ENCODE assay signal across 8 mouse cellular contexts in genomic region chr14:20702096-20702740, GRCm38 (mm10). TPM values are rescaled to one million over a fixed set of nuclear protein-coding genes. Genes with fewer than 3 reads are reported as not detected.
DNase-seq lines count a peak whose midpoint lies in the region; ATAC-seq lines count a peak whose summit lies in the region.

No protein-coding gene starts in this region.

- H3K4me1 ChIP-seq in kidney, embryonic 15.5 days: peaks cover 54% of the 10 kb centered on the region
- H3K4me1 ChIP-seq in hindbrain, embryonic 14.5 days (replicated peaks; ENCODE audit: control insufficient read depth, insufficient read depth, low read length): peaks cover 50% of the 10 kb centered on the region
- peaks cover 67% of the 10 kb centered on the region for H3K4me1 ChIP-seq in midbrain, embryonic 15.5 days

- WGBS in kidney, embryonic 15.5 days: 13% methylated on average over 15 of the region's 15 CpGs
- 17% methylated on average over 15 of the region's 15 CpGs for WGBS in hindbrain, embryonic 14.5 days
- 15% methylated on average over 15 of the region's 15 CpGs for WGBS in midbrain, embryonic 15.5 days

- peaks cover 43% of the 10 kb centered on the region for H3K36me3 ChIP-seq in kidney, embryonic 15.5 days
- H3K36me3 ChIP-seq in hindbrain, embryonic 14.5 days (replicated peaks; ENCODE audit: control insufficient read depth, insufficient read depth): peaks cover 23% of the 10 kb centered on the region
- H3K36me3 ChIP-seq in midbrain, embryonic 15.5 days (replicated peaks): no peaks in the 10 kb centered on the region

- H3K9me3 ChIP-seq in kidney, embryonic 15.5 days (replicated peaks): no peaks in the 10 kb centered on the region
- H3K9me3 ChIP-seq in hindbrain, embryonic 14.5 days (ENCODE audit: control insufficient read depth, low read length): no peaks in the 10 kb centered on the region
- H3K9me3 ChIP-seq in midbrain, embryonic 15.5 days: no peaks in the 10 kb centered on the region

- peak overlapping the region; percentile 90 for H3K9ac ChIP-seq in kidney, embryonic 15.5 days
- peak overlapping the region; percentile 91 for H3K9ac ChIP-seq in hindbrain, embryonic 14.5 days
- H3K9ac ChIP-seq in midbrain, embryonic 15.5 days: peak overlapping the region; percentile 74

- peak overlapping the region; percentile 81 for H3K4me3 ChIP-seq in kidney, embryonic 15.5 days (replicated peaks)
- H3K4me3 ChIP-seq in hindbrain, embryonic 14.5 days (replicated peaks; ENCODE audit: low read length): peak overlapping the region; percentile 88
- H3K4me3 ChIP-seq in midbrain, embryonic 15.5 days: peak overlapping the region; percentile 66

- H3K27me3 ChIP-seq in kidney, embryonic 15.5 days: no peaks in the 10 kb centered on the region
- no peaks in the 10 kb centered on the region for H3K27me3 ChIP-seq in hindbrain, embryonic 14.5 days (ENCODE audit: control insufficient read depth, insufficient read depth, low read length)
- no peaks in the 10 kb centered on the region for H3K27me3 ChIP-seq in midbrain, embryonic 15.5 days (replicated peaks)

- peak; percentile 24; the same call in 1 of the 2 replicates for ATAC-seq in kidney, embryonic 15.5 days (replicated peaks; ENCODE audit: low FRiP score)
- peak; percentile 12; the same call in 1 of the 2 replicates for ATAC-seq in hindbrain, embryonic 14.5 days (ENCODE audit: low FRiP score)
- ATAC-seq in midbrain, embryonic 15.5 days (replicated peaks): peak; percentile 19; the same call in 1 of the 2 replicates

- H3K4me2 ChIP-seq in kidney, embryonic 15.5 days: peak overlapping the region; percentile 64
- peak overlapping the region; percentile 64 for H3K4me2 ChIP-seq in hindbrain, embryonic 14.5 days (replicated peaks)
- H3K4me2 ChIP-seq in midbrain, embryonic 15.5 days: peak overlapping the region; percentile 72

- peak overlapping the region; percentile 95 for H3K27ac ChIP-seq in kidney, embryonic 15.5 days
- peak overlapping the region; percentile 94 for H3K27ac ChIP-seq in hindbrain, embryonic 14.5 days
- H3K27ac ChIP-seq in midbrain, embryonic 15.5 days: peak overlapping the region; percentile 85

- DNase-seq in kidney, postnatal 36 days: no peak
- peak; percentile 14 for DNase-seq in ZHBTc4 (ENCODE audit: low read depth, low spot score)
- DNase-seq in hindbrain, embryonic 14.5 days (ENCODE audit: low spot score): no peak
- no peak for DNase-seq in natural killer cell, adult 2 months (ENCODE audit: low spot score in 2 of 2)
- DNase-seq in urinary bladder, adult 2 months (ENCODE audit: low spot score): no peak
- DNase-seq in left cerebral cortex, adult 8-10 months (ENCODE audit: low spot score in 2 of 2): no peak

RNA-seq across cellular contexts. Expression of gene Chchd1, which starts 0.6 kb away (rescaled TPM):
- 201 and 215 TPM in 2 replicates for polyA plus RNA-seq in kidney, embryonic 15.5 days (2015; fragmentation: Nextera tagmentation; extraction: Ambion mirVana)
- 169 and 194 TPM in 2 replicates for polyA plus RNA-seq in hindbrain, embryonic 14.5 days (2014; fragmentation: Nextera tagmentation; extraction: Ambion mirVana)
- polyA plus RNA-seq in midbrain, embryonic 15.5 days (2015; fragmentation: Nextera tagmentation; extraction: Ambion mirVana): 153 and 165 TPM in 2 replicates
- polyA plus RNA-seq in urinary bladder, adult 2 months (2012; rRNA removed): 90.7 and 97.2 TPM in 2 replicates
- 10 to 100 TPM; 44.0 to 50.6 (median 49.5) TPM for total RNA-seq in left cerebral cortex, adult 8-10 months (2022)

RNA-seq across cellular contexts. Expression of gene Zswim8, which starts 5.1 kb away (rescaled TPM):
- 28.7 and 30.6 TPM in 2 replicates for polyA plus RNA-seq in kidney, embryonic 15.5 days (2015; fragmentation: Nextera tagmentation; extraction: Ambion mirVana)
- 38.5 and 50.5 TPM in 2 replicates for polyA plus RNA-seq in hindbrain, embryonic 14.5 days (2014; fragmentation: Nextera tagmentation; extraction: Ambion mirVana)
- polyA plus RNA-seq in midbrain, embryonic 15.5 days (2015; fragmentation: Nextera tagmentation; extraction: Ambion mirVana): 56.5 and 57.8 TPM in 2 replicates
- polyA plus RNA-seq in urinary bladder, adult 2 months (2012; rRNA removed): 120 and 121 TPM in 2 replicates
- total RNA-seq in left cerebral cortex, adult 8-10 months (2022): 100 to 1,000 TPM; 149 to 168 (median 158) TPM

RNA-seq across cellular contexts. Expression of gene Fut11, which starts 7.5 kb away (rescaled TPM):
- polyA plus RNA-seq in kidney, embryonic 15.5 days (2015; fragmentation: Nextera tagmentation; extraction: Ambion mirVana): 28.5 and 29.2 TPM in 2 replicates
- 25.1 and 31.8 TPM in 2 replicates for polyA plus RNA-seq in hindbrain, embryonic 14.5 days (2014; fragmentation: Nextera tagmentation; extraction: Ambion mirVana)
- 30.0 and 30.7 TPM in 2 replicates for polyA plus RNA-seq in midbrain, embryonic 15.5 days (2015; fragmentation: Nextera tagmentation; extraction: Ambion mirVana)
- 17.1 and 17.2 TPM in 2 replicates for polyA plus RNA-seq in urinary bladder, adult 2 months (2012; rRNA removed)
- 10 to 100 TPM; 14.4 to 15.4 (median 15.1) TPM for total RNA-seq in left cerebral cortex, adult 8-10 months (2022)

RNA-seq across cellular contexts. Expression of gene Sec24c, which starts 28.1 kb away (rescaled TPM):
- polyA plus RNA-seq in kidney, embryonic 15.5 days (2015; fragmentation: Nextera tagmentation; extraction: Ambion mirVana): 98.3 and 106 TPM in 2 replicates
- 84.9 and 87.1 TPM in 2 replicates for polyA plus RNA-seq in hindbrain, embryonic 14.5 days (2014; fragmentation: Nextera tagmentation; extraction: Ambion mirVana)
- polyA plus RNA-seq in midbrain, embryonic 15.5 days (2015; fragmentation: Nextera tagmentation; extraction: Ambion mirVana): 97.2 and 101 TPM in 2 replicates
- 87.1 and 90.1 TPM in 2 replicates for polyA plus RNA-seq in urinary bladder, adult 2 months (2012; rRNA removed)
- 100 to 1,000 TPM in 1 of 4 experiments, 10 to 100 TPM in 3; 87.9 to 102 (median 99.5) TPM for total RNA-seq in left cerebral cortex, adult 8-10 months (2022)

RNA-seq across cellular contexts. Expression of gene Ndst2, which starts 32.1 kb away (rescaled TPM):
- polyA plus RNA-seq in kidney, embryonic 15.5 days (2015; fragmentation: Nextera tagmentation; extraction: Ambion mirVana): 27.3 and 31.6 TPM in 2 replicates
- 17.1 and 17.7 TPM in 2 replicates for polyA plus RNA-seq in hindbrain, embryonic 14.5 days (2014; fragmentation: Nextera tagmentation; extraction: Ambion mirVana)
- 19.4 and 19.9 TPM in 2 replicates for polyA plus RNA-seq in midbrain, embryonic 15.5 days (2015; fragmentation: Nextera tagmentation; extraction: Ambion mirVana)
- polyA plus RNA-seq in urinary bladder, adult 2 months (2012; rRNA removed): 33.1 and 36.6 TPM in 2 replicates
- total RNA-seq in left cerebral cortex, adult 8-10 months (2022): 10 to 100 TPM; 17.3 to 22.4 (median 20.1) TPM
